Mouse (Mus musculus) myocyte (in vitro differentiated cells): ENCODE data around the gene Adcy2.

ENCODE experiments used
- E2F4 ChIP-seq: IDR thresholded peaks from one replicate; pipeline ENCODE4 v1.6.1; 2011; ENCODE audit warnings: mild to moderate bottlenecking, control low read depth, moderate library complexity; ENCODE audit not compliant: insufficient read depth
- MAX ChIP-seq: IDR thresholded peaks from one replicate; pipeline ENCODE4 v1.6.1; 2011; ENCODE audit warnings: low read depth, mild to moderate bottlenecking, control low read depth
- MYOD1 ChIP-seq, 3 experiments: IDR thresholded peaks; one replicate each; pipeline ENCODE4 v1.6.1; 2011; ENCODE audit warnings: control low read depth in 2 of 3, low read depth in 2 of 3, mild to moderate bottlenecking in 2 of 3, moderate library complexity in 1 of 3; ENCODE audit not compliant: insufficient read length in 2 of 3, control insufficient read depth in 1 of 3
- POLR2A ChIP-seq: IDR thresholded peaks from one replicate; pipeline ENCODE4 v1.6.1; 2011; ENCODE audit warnings: low read depth, mild to moderate bottlenecking, control low read depth, moderate library complexity; ENCODE audit not compliant: insufficient read length
- POLR2AphosphoS2 ChIP-seq: IDR thresholded peaks from one replicate; pipeline ENCODE4 v1.6.1; 2011; ENCODE audit warnings: low read depth, control low read depth; ENCODE audit not compliant: insufficient read length
- USF1 ChIP-seq: IDR thresholded peaks from one replicate; pipeline ENCODE4 v1.6.1; 2011; ENCODE audit warnings: low read depth, mild to moderate bottlenecking, control low read depth, moderate library complexity

- no peak for TF ChIP-seq POLR2A
- no peak for TF ChIP-seq USF1
- no peak for TF ChIP-seq E2F4
- no peak for TF ChIP-seq MAX
- no peak for TF ChIP-seq POLR2AphosphoS2
- no peak for TF ChIP-seq MYOD1 (IDR thresholded peaks at IDR 0.05; ENCODE audit: control insufficient read depth in 1 of 3, insufficient read length in 2 of 3, low read depth in 2 of 3)
These were observed 398.2 kb downstream of the Adcy2 start for GRCm38 (mm10) chr13:68601184-68601583.
